Mouse (Mus musculus) heart, adult 2 months (tissue): ENCODE measurements around the gene Cd7. TPM values are rescaled to one million over a fixed set of nuclear protein-coding genes. Genes with fewer than 3 reads are reported as not detected.

ENCODE experiments used
- DNase-seq, 2 experiments: peaks; one replicate each; pipeline ENCODE4 v3.0.0; 2021
- H3K27ac ChIP-seq: fragments of 200-600 bp; 2 replicates; pipeline ENCODE4 v1.8.1; 2022
- H3K27me3 ChIP-seq: fragments of 200-500 bp; 2 replicates; pipeline ENCODE4 v1.6.1; 2012; ENCODE audit warnings: mild to moderate bottlenecking, low read length, inconsistent platforms, mixed read lengths; ENCODE audit not compliant: control insufficient read depth, insufficient read depth
- H3K36me3 ChIP-seq: fragments of 200-500 bp; 2 replicates; pipeline ENCODE4 v1.6.1; 2012; ENCODE audit warnings: low read length, inconsistent platforms; ENCODE audit not compliant: control insufficient read depth, insufficient read depth
- H3K4me1 ChIP-seq: fragments of 200-500 bp; 2 replicates; pipeline ENCODE4 v1.6.1; 2011; ENCODE audit warnings: low read length; ENCODE audit not compliant: control insufficient read depth, insufficient read depth
- H3K4me3 ChIP-seq: fragments of 200-600 bp; 2 replicates; pipeline ENCODE4 v1.8.1; 2022
- H3K79me2 ChIP-seq: fragments of 200-500 bp; replicated peaks from 2 replicates; pipeline ENCODE4 v1.6.1; 2012; ENCODE audit warnings: mild to moderate bottlenecking, inconsistent platforms, low read length, moderate library complexity, mixed read lengths; ENCODE audit not compliant: control insufficient read depth, insufficient read depth
- H3K9ac ChIP-seq: fragments of 200-500 bp; 2 replicates; pipeline ENCODE4 v1.6.1; 2012; ENCODE audit warnings: low read depth, mild to moderate bottlenecking, control low read depth, inconsistent platforms, low read length, mixed read lengths
- CTCF ChIP-seq: fragments of 200-600 bp; IDR thresholded peaks from 2 replicates; pipeline ENCODE4 v1.8.1; 2022; ENCODE audit warnings: antibody characterized with exemption, mild to moderate bottlenecking, moderate library complexity
- EP300 ChIP-seq: fragments of 200-500 bp; IDR thresholded peaks from 2 replicates; pipeline ENCODE4 v1.6.1; 2011; ENCODE audit warnings: low read depth, low read length, control low read depth; ENCODE audit not compliant: insufficient read depth
- POLR2A ChIP-seq: fragments of 200-500 bp; IDR thresholded peaks from 2 replicates; pipeline ENCODE4 v1.6.1; 2011; ENCODE audit warnings: mild to moderate bottlenecking, low read depth, low read length, control low read depth; ENCODE audit not compliant: insufficient read depth
- WGBS: fragments of 180-500 bp; shearing (Covaris S2); methylation state at CpG from one replicate; pipeline ENCODE4 v1.1.7; 2018; 5-methylcytosine and 5-hydroxymethylcytosine counted together
- intact Hi-C: fragments of 180-260 bp; cut with DNase I; formaldehyde crosslinking; loops from one replicate; pipeline ENCODE4 v1.15.1; 2025
- polyA plus RNA-seq: library from polyadenylated mRNA; depleted of rRNA; stranded (reverse); fragments of >200 nt; gene quantifications from 2 replicates; pipeline ENCODE4 v1.2.3, GENCODE M21; 2012; rRNA removed
- total RNA-seq, 2 experiments: library from RNA; stranded (reverse); gene quantifications; 2 replicates each; pipeline ENCODE4 v1.2.3; 2021

Gene Cd7
- total and polyA plus RNA-seq, 3 experiments = 0.23 to 1.9 (median 0.26) TPM

DNA sequence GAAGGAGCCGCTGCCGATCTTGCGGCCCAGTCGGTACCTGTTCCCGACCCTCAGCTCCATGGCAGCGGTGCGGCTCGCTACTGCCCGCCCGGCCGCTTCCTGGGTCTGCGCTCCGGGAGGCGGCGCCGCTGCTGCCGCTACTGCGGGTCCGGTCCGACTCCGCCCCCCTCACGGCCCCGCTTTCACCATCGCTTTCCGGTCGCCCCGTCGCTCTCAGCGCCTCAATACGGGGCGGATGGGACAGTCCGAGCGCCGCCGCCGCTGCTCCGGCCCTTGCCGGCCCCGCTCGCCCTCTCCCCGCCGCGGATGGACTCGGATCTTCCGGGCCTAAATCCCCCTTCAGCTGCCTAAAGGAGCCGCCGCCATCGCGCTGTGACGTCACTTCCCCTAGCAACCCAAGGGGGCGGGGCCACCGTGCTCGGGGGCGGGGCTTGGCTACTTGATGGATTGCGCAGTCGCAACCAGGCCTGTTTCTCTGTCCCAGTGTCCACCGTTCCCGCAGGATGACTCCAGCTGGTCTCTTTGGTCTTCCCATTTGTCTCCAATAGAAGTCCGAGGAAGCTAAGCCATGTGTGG is 48.2 kb downstream of the Cd7 start, which contains the start of gene Csnk1d:
Gene Csnk1d, minus strand, starts transcription at position 380 of the 576 bp plus-strand sequence.
- peaks cover 25% of the 10 kb centered on the region for H3K4me1 ChIP-seq
- peak within 1 kb of the TSS; percentile 99 for H3K27ac ChIP-seq
- peak within 1 kb of the TSS; percentile 100 for H3K4me3 ChIP-seq
- WGBS = under 1% methylated on average over 59 of the region's 59 CpGs
- intact Hi-C loops = no loop called here
- peaks cover 10% of the 10 kb centered on the region for H3K79me2 ChIP-seq
- no peaks in the 10 kb centered on the region for H3K27me3 ChIP-seq
- H3K36me3 ChIP-seq = peaks cover 22% of the 10 kb centered on the region
- DNase-seq = peak; percentile 98 to 100
- H3K9ac ChIP-seq = peak within 1 kb of the TSS; percentile 99
- TF ChIP-seq POLR2A (peak; percentile 91), CTCF (peak; percentile 16; the same call in 1 of the 2 replicates), EP300 (0 out of 2 replicates have a peak, but pooled peaks have one; percentile 48)

DNA sequence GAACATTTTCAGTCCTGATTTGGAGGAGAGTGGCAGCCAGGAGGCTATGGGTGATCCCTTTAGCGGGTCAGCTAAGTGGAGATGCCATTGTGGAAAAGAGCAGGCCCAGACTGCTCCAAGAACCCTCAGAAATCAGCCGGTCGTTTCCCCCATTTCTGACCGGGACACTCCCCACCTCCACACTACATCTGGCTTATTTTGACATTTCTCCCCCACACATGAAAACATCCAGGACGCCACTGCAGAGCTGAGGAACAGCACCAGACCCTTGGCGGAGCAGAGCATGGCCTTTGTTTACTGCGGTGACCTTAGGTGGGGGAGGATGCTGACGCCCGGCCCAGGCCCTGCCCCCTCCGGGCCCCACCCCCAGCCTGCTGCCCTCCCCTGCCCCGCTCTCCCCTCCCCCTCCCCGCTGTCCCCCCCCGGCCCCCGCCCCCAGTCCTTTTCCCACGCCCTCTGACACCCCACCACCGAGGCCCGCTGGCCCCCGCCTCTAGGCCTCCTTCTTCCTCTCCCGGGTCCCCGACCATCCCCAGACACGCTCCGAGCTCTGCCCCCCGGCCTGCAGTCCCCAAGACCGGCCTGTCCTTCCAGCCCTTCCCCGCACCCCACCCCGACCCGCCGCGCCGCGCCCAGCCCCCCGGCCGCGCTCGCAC is 49.0 kb downstream of the Cd7 start:
- peak overlapping the region; percentile 99 for H3K9ac ChIP-seq
- WGBS = 2% methylated on average over 26 of the region's 35 CpGs
- TF ChIP-seq CTCF (no peak), EP300 (no peak), POLR2A (no peak)
- peaks cover 13% of the 10 kb centered on the region for H3K79me2 ChIP-seq
- H3K27me3 ChIP-seq = no peaks in the 10 kb centered on the region
- H3K4me1 ChIP-seq = peaks cover 28% of the 10 kb centered on the region
- H3K36me3 ChIP-seq = peaks cover 27% of the 10 kb centered on the region
- H3K27ac ChIP-seq = peak overlapping the region; percentile 99
- peak; percentile 67 to 73 for DNase-seq
- peak overlapping the region; percentile 100 for H3K4me3 ChIP-seq
- intact Hi-C loops = no loop called here

DNA sequence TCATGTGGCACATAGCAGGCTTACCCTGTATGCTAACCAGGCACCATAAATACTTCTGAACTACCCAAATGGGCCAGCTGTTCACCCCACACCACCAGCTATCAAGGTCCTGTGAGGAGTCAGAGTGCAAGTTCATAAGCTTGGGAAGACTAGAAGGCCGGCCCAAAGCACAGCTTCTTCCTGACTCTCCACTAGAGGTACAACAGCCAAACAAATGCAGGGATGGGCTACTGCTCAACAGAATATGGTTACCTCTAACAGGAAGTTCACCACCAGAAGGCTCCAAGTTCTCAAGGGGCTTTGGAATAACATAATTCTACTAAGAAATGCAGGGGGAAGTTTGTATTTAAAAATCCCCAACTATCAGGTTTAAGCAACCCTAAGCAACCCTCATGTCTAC is 49.7 kb downstream of the Cd7 start:
- intact Hi-C loops = no loop called here

DNA sequence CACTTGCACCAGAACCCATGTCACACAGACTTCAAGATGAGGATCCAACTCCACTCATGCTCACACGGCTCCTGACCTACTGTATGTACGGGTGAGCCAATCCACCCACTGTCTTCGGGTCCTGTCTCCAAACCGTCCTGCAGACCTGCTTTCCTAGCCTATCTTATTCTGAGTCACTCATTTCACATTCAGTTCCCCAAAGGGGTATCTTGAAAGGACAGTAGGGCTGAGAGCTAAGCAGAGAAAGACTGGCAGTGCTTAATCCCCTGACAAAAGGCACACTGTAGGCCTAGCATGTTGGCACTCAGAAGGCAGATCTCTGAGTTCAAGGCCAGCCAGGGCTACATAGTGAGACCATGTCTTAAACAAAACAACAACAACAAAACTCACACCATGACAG is 50.8 kb downstream of the Cd7 start:
- Histone ChIP-seq H3K9ac (no peak overlapping the region; the same call in 1 of the 2 replicates), H3K36me3 (peaks cover 38% of the 10 kb centered on the region), H3K4me1 (peaks cover 34% of the 10 kb centered on the region), H3K79me2 (peaks cover 19% of the 10 kb centered on the region), H3K27ac (no peak overlapping the region), H3K27me3 (no peaks in the 10 kb centered on the region), H3K4me3 (no peak overlapping the region)
- intact Hi-C loops = no loop called here
- 25% methylated on average over 4 of the region's 4 CpGs for whole genome bisulfite sequencing
- DNase-seq = no peak
- TF ChIP-seq EP300 (no peak), POLR2A (no peak), CTCF (no peak)

More for the DNA sequence above, 49.7 kb downstream of the Cd7 start:
- no peak for TF ChIP-seq CTCF
- TF ChIP-seq POLR2A = no peak
- no peak for TF ChIP-seq EP300
- H3K27me3 ChIP-seq = no peaks in the 10 kb centered on the region
- no peak for DNase-seq
- peak overlapping the region; percentile 100 for H3K4me3 ChIP-seq
- peak overlapping the region; percentile 99 for H3K27ac ChIP-seq
- H3K79me2 ChIP-seq = peaks cover 15% of the 10 kb centered on the region
- peaks cover 30% of the 10 kb centered on the region for H3K4me1 ChIP-seq
- 3% methylated on average over 1 of the region's 1 CpGs for WGBS
- peak overlapping the region; percentile 27; the same call in 1 of the 2 replicates for H3K9ac ChIP-seq
- H3K36me3 ChIP-seq = peaks cover 31% of the 10 kb centered on the region

DNA sequence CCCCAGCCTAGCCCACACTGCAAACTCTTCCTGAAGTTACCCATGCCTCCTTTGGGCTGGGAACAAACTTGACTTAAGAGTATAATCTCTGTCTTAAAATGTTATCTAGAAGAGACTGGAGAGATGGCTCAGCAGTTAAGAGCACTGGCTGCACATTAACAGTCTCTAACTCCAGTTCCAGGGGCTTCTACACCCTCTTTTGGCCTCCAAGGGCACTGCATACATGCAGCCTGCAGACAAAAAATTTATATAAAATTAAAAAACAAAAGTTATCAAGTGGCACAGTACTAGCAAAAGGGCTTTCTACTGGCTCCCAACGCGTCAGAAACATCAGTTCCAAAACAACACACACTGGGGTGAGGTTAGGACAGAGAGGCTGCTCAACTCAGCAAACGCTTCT is 51.6 kb downstream of the Cd7 start:
- WGBS = 32% methylated on average over 3 of the region's 3 CpGs
- peaks cover 46% of the 10 kb centered on the region for H3K36me3 ChIP-seq
- peaks cover 34% of the 10 kb centered on the region for H3K4me1 ChIP-seq
- no peak overlapping the region for H3K9ac ChIP-seq
- peaks cover 20% of the 10 kb centered on the region for H3K79me2 ChIP-seq
- H3K27me3 ChIP-seq = no peaks in the 10 kb centered on the region
- TF ChIP-seq EP300 = no peak
- TF ChIP-seq CTCF = peak; percentile 57
- no peak for TF ChIP-seq POLR2A
- no peak for DNase-seq
- intact Hi-C loops = no loop called here
- H3K27ac ChIP-seq = no peak overlapping the region
- H3K4me3 ChIP-seq = no peak overlapping the region

Other genes with a start within 250 kb of the Cd7 start
- 10 to 100 TPM; 23.3 to 23.5 TPM for gene Dus1l, start 243.0 kb downstream of the Cd7 start, total RNA-seq
- gene Dus1l, start 243.0 kb downstream of the Cd7 start, polyA plus RNA-seq = 20.6 and 26.4 TPM in 2 replicates
- 10 to 100 TPM; 22.0 to 32.1 TPM for gene Fasn, start 214.9 kb downstream of the Cd7 start, total RNA-seq
- 318 and 731 TPM in 2 replicates for gene Fasn, start 214.9 kb downstream of the Cd7 start, polyA plus RNA-seq
- gene Ccdc57, start 106.5 kb downstream of the Cd7 start, total RNA-seq = 1 to 10 TPM in 1 of 2 experiments, under 1 TPM in 1; 0.86 to 1.1 TPM
- 0.61 and 1.3 TPM in 2 replicates for gene Ccdc57, start 106.5 kb downstream of the Cd7 start, polyA plus RNA-seq
- 1 to 10 TPM; 1.2 to 1.3 TPM for gene Slc16a3, start 90.9 kb downstream of the Cd7 start, total RNA-seq
- 4.0 and 4.2 TPM in 2 replicates for gene Slc16a3, start 90.9 kb downstream of the Cd7 start, polyA plus RNA-seq
- 10 to 100 TPM; 48.7 to 55.9 TPM for gene Csnk1d, start 48.1 kb downstream of the Cd7 start, total RNA-seq
- 33.9 and 45.6 TPM in 2 replicates for gene Csnk1d, start 48.1 kb downstream of the Cd7 start, polyA plus RNA-seq
- gene Sectm1b, start 24.2 kb upstream of the Cd7 start, total RNA-seq = not detected
- not detected in 2 replicates for gene Sectm1b, start 24.2 kb upstream of the Cd7 start, polyA plus RNA-seq
- gene Sectm1a, start 41.8 kb upstream of the Cd7 start, total RNA-seq = not detected
- not detected in 2 replicates for gene Sectm1a, start 41.8 kb upstream of the Cd7 start, polyA plus RNA-seq
- not detected for gene Tex19.2, start 79.3 kb upstream of the Cd7 start, total RNA-seq
- gene Tex19.2, start 79.3 kb upstream of the Cd7 start, polyA plus RNA-seq = not detected in 2 replicates
- not detected for gene Tex19.1, start 106.7 kb upstream of the Cd7 start, total RNA-seq
- not detected in 2 replicates for gene Tex19.1, start 106.7 kb upstream of the Cd7 start, polyA plus RNA-seq
- gene Uts2r, start 120.9 kb upstream of the Cd7 start, total RNA-seq = under 1 TPM; 0.20 to 0.37 TPM
- gene Uts2r, start 120.9 kb upstream of the Cd7 start, polyA plus RNA-seq = 1.9 and 3.2 TPM in 2 replicates
- 1 to 10 TPM; 6.7 to 7.6 TPM for gene Hexdc, start 165.0 kb upstream of the Cd7 start, total RNA-seq
- 10.1 and 15.6 TPM in 2 replicates for gene Hexdc, start 165.0 kb upstream of the Cd7 start, polyA plus RNA-seq
- 10 to 100 TPM; 15.8 to 19.8 TPM for gene Ogfod3, start 165.3 kb upstream of the Cd7 start, total RNA-seq
- 12.5 and 15.8 TPM in 2 replicates for gene Ogfod3, start 165.3 kb upstream of the Cd7 start, polyA plus RNA-seq
- gene Cybc1, start 189.9 kb upstream of the Cd7 start, total RNA-seq = 1 to 10 TPM; 7.6 TPM
- gene Cybc1, start 189.9 kb upstream of the Cd7 start, polyA plus RNA-seq = 10.4 and 15.2 TPM in 2 replicates
- gene Narf, start 197.8 kb upstream of the Cd7 start, total RNA-seq = 100 to 1,000 TPM in 1 of 2 experiments, 10 to 100 TPM in 1; 76.7 to 102 TPM
- gene Narf, start 197.8 kb upstream of the Cd7 start, polyA plus RNA-seq = 91.4 and 145 TPM in 2 replicates
- 10 to 100 TPM; 20.3 to 22.0 TPM for gene Foxk2, start 220.6 kb upstream of the Cd7 start, total RNA-seq
- 13.6 and 19.4 TPM in 2 replicates for gene Foxk2, start 220.6 kb upstream of the Cd7 start, polyA plus RNA-seq